Mouse (Mus musculus) spleen, adult 2 months (tissue): ENCODE results near the gene Ddx19a. TPM values are rescaled to one million over a fixed set of nuclear protein-coding genes. Genes with fewer than 3 reads are reported as not detected.
A peak's percentile ranks its signal among the peaks of the same experiment; 100 is the strongest.
"Not testable (repeated sequence)": the region's sequence is repeated elsewhere in the genome, so short reads cannot be mapped to it uniquely, and the experiment has no call there.

ENCODE experiments used
- DNase-seq, 2 experiments: peaks; one replicate each; pipeline versions ENCODE4 v3.0.0 to v3.0.0-alpha.2; 2012 to 2021; ENCODE audit warnings: low spot score in 2 of 2, low read depth in 1 of 2
- H3K27ac ChIP-seq: fragments of 200-500 bp; 2 replicates; pipeline ENCODE4 v1.5.1; 2012; ENCODE audit warnings: low read length, inconsistent platforms; ENCODE audit not compliant: insufficient read depth
- H3K27me3 ChIP-seq: fragments of 200-500 bp; 2 replicates; pipeline ENCODE4 v1.6.1; 2012; ENCODE audit warnings: mild to moderate bottlenecking, moderate library complexity, low read length, inconsistent platforms; ENCODE audit not compliant: control insufficient read depth, insufficient read depth
- H3K36me3 ChIP-seq: fragments of 200-500 bp; 2 replicates; pipeline ENCODE4 v1.6.1; 2012; ENCODE audit warnings: mild to moderate bottlenecking, low read length, inconsistent platforms; ENCODE audit not compliant: control insufficient read depth, insufficient read depth
- H3K4me1 ChIP-seq: fragments of 200-500 bp; 2 replicates; pipeline ENCODE4 v1.6.1; 2011; ENCODE audit warnings: inconsistent platforms; ENCODE audit not compliant: control insufficient read depth, insufficient read depth, insufficient read length
- H3K4me3 ChIP-seq: fragments of 200-500 bp; 2 replicates; pipeline ENCODE4 v1.5.1; 2011; ENCODE audit warnings: mild to moderate bottlenecking, inconsistent platforms; ENCODE audit not compliant: insufficient read depth, insufficient read length; ENCODE audit errors: extremely low read depth
- CTCF ChIP-seq: fragments of 200-500 bp; IDR thresholded peaks from 2 replicates; pipeline ENCODE4 v1.5.1; 2011; ENCODE audit warnings: mild to moderate bottlenecking, inconsistent platforms; ENCODE audit not compliant: insufficient read depth, insufficient read length, insufficient replicate concordance; ENCODE audit errors: extremely low read depth
- POLR2A ChIP-seq: fragments of 200-500 bp; IDR thresholded peaks from 2 replicates; pipeline ENCODE4 v1.6.1; 2011; ENCODE audit warnings: low read depth, low read length, inconsistent platforms
- WGBS: fragments of 180-500 bp; shearing (Covaris S2); methylation state at CpG from one replicate; pipeline ENCODE4 v1.1.7; 2018; 5-methylcytosine and 5-hydroxymethylcytosine counted together
- polyA plus RNA-seq: library from polyadenylated mRNA; depleted of rRNA; stranded (reverse); fragments of >200 nt; gene quantifications from 2 replicates; pipeline ENCODE4 v1.2.3, GENCODE M21; 2012; rRNA removed

The Ddx19a gene
- polyA plus RNA-seq, 1 experiment: 23.5 TPM

GRCm38 (mm10) chr8:110932444-110932843 lies 65.2 kb downstream of the Ddx19a start:
- H3K36me3 ChIP-seq: no peaks in the 10 kb centered on the region
- WGBS: 83% methylated on average over 3 of the region's 3 CpGs
- H3K4me1 ChIP-seq: peaks cover 14% of the 10 kb centered on the region; the same call in 1 of the 2 replicates
- no peaks in the 10 kb centered on the region for H3K27me3 ChIP-seq
- DNase-seq: no peak
- no peak overlapping the region for H3K4me3 ChIP-seq
- TF ChIP-seq CTCF: no peak
- TF ChIP-seq POLR2A: no peak
- H3K27ac ChIP-seq: no peak overlapping the region

GRCm38 (mm10) chr8:110931176-110931939 lies 66.2 kb downstream of the Ddx19a start:
- DNase-seq: no peak
- H3K4me3 ChIP-seq: no peak overlapping the region
- peaks cover 14% of the 10 kb centered on the region; the same call in 1 of the 2 replicates for H3K4me1 ChIP-seq
- 58% methylated on average over 12 of the region's 12 CpGs for WGBS
- H3K27me3 ChIP-seq: no peaks in the 10 kb centered on the region
- H3K27ac ChIP-seq: no peak overlapping the region
- H3K36me3 ChIP-seq: no peaks in the 10 kb centered on the region
- TF ChIP-seq CTCF (no peak), POLR2A (no peak)

- not testable (repeated sequence) for H3K27me3 ChIP-seq, H3K36me3 ChIP-seq, H3K27ac ChIP-seq, DNase-seq, H3K4me3 ChIP-seq
- peaks cover 14% of the 10 kb centered on the region; the same call in 1 of the 2 replicates for H3K4me1 ChIP-seq
- WGBS: 71% methylated on average over 8 of the region's 8 CpGs
These were observed 67.9 kb downstream of the Ddx19a start for GRCm38 (mm10) chr8:110929672-110930071.

GRCm38 (mm10) chr8:110929066-110929465 lies 68.5 kb downstream of the Ddx19a start:
- 14% methylated on average over 5 of the region's 5 CpGs for WGBS
- TF ChIP-seq CTCF (no peak), POLR2A (no peak)

GRCm38 (mm10) chr8:110928435-110928834 lies 69.2 kb downstream of the Ddx19a start:
- Histone ChIP-seq H3K4me3 (no peak overlapping the region), H3K36me3 (no peaks in the 10 kb centered on the region), H3K27me3 (no peaks in the 10 kb centered on the region), H3K27ac (peak overlapping the region; percentile 16), H3K4me1 (peaks cover 14% of the 10 kb centered on the region; the same call in 1 of the 2 replicates)
- TF ChIP-seq POLR2A (no peak), CTCF (no peak)
- 53% methylated on average over 7 of the region's 7 CpGs for WGBS
- DNase-seq: no peak

More at GRCm38 (mm10) chr8:110929066-110929465, 68.5 kb downstream of the Ddx19a start:
- peak overlapping the region; percentile 52 for H3K27ac ChIP-seq
- no peak for DNase-seq
- H3K27me3 ChIP-seq: no peaks in the 10 kb centered on the region
- no peak overlapping the region for H3K4me3 ChIP-seq
- peaks cover 14% of the 10 kb centered on the region; the same call in 1 of the 2 replicates for H3K4me1 ChIP-seq
- no peaks in the 10 kb centered on the region for H3K36me3 ChIP-seq

GRCm38 (mm10) chr8:110926690-110927089 lies 70.9 kb downstream of the Ddx19a start:
- no peaks in the 10 kb centered on the region for H3K36me3 ChIP-seq
- no peak overlapping the region for H3K27ac ChIP-seq
- no peaks in the 10 kb centered on the region for H3K27me3 ChIP-seq
- no peak for DNase-seq
- H3K4me1 ChIP-seq: peaks cover 14% of the 10 kb centered on the region; the same call in 1 of the 2 replicates
- TF ChIP-seq POLR2A: no peak
- no peak for TF ChIP-seq CTCF
- H3K4me3 ChIP-seq: no peak overlapping the region
- WGBS: 21% methylated on average over 5 of the region's 5 CpGs

- no peak for DNase-seq
- 71% methylated on average over 8 of the region's 8 CpGs for whole genome bisulfite sequencing
- Histone ChIP-seq H3K36me3 (no peaks in the 10 kb centered on the region), H3K4me3 (no peak overlapping the region), H3K4me1 (peaks cover 11% of the 10 kb centered on the region; the same call in 1 of the 2 replicates), H3K27ac (no peak overlapping the region), H3K27me3 (no peaks in the 10 kb centered on the region)
- no peak for TF ChIP-seq POLR2A
- no peak for TF ChIP-seq CTCF
These were observed 71.9 kb downstream of the Ddx19a start for GRCm38 (mm10) chr8:110925691-110926140.

Other genes with a start within 250 kb of the Ddx19a start
- gene Il34, start 191.9 kb downstream of the Ddx19a start, polyA plus RNA-seq: 36.0 and 38.1 TPM in 2 replicates
- 15.9 and 16.6 TPM in 2 replicates for gene Cog4, start 151.2 kb downstream of the Ddx19a start, polyA plus RNA-seq
- gene Sf3b3, start 151.0 kb downstream of the Ddx19a start, polyA plus RNA-seq: 30.5 and 31.0 TPM in 2 replicates
- gene Fuk, start 95.3 kb downstream of the Ddx19a start, polyA plus RNA-seq: 12.9 and 15.6 TPM in 2 replicates
- gene St3gal2, start 77.9 kb downstream of the Ddx19a start, polyA plus RNA-seq: 20.3 and 25.5 TPM in 2 replicates
- gene Ddx19b, start 34.0 kb upstream of the Ddx19a start, polyA plus RNA-seq: 2.4 and 3.0 TPM in 2 replicates
- 14.1 and 16.5 TPM in 2 replicates for gene Aars, start 35.3 kb upstream of the Ddx19a start, polyA plus RNA-seq
- gene Exosc6, start 58.5 kb upstream of the Ddx19a start, polyA plus RNA-seq: 21.5 and 39.8 TPM in 2 replicates
- gene Clec18a, start 94.6 kb upstream of the Ddx19a start, polyA plus RNA-seq: not detected in 2 replicates
- 8.1 and 8.6 TPM in 2 replicates for gene Pdpr, start 96.8 kb upstream of the Ddx19a start, polyA plus RNA-seq